Mouse (Mus musculus): ENCODE measurements at regions not wholly inside any gene's neighbourhood (a gene's known extent, or its start where the extent isn't known, plus 50 kb on each side); places are given as distances from the start of the nearest gene placed in this dataset.
A peak's percentile ranks its signal among the peaks of the same experiment; 100 is the strongest.

DNA sequence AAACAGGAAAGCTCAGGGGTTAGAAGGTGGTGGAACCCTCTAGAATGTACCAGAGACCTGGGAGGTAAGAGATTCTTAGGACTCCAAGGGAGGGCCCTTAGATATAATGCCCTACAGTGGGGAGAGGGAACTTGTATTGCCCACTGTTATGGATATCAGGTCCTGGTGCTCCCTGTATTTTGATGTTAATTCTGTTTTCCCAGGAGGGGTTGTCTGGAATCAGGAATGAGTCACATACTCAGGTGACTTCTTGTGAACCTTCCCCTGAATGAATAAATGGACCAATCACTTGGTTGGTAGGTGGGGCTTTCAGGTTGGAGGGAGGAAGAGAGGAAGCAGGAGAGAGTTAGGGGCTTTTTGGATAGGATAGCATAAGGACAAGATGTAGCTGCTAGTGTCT lies 533.8 kb upstream of the Htr2c start:
- DNase-seq (ENCODE audit: low spot score in 2 of 2): no peak

DNA sequence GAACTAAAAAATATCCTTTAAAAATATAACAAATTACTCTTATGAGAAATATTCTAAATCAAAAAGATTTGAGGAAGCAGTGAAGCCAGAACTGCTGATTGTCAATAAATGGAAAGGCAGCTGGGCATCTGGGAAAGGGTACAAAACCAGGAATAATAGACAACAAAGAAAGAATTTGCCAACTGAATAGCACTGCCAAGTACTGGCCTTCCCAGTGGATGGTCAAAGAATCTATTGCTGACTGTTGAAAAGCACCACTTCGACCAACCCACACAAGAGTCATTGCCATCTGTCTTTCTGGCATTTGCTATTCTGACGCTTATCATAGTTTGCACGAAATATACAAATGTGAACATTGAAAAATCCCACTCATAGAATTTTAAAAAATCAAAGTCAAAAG lies 502.4 kb upstream of the Htr2c start:
- peak; percentile 2 to 10 for DNase-seq (ENCODE audit: low spot score in 2 of 2)

DNA sequence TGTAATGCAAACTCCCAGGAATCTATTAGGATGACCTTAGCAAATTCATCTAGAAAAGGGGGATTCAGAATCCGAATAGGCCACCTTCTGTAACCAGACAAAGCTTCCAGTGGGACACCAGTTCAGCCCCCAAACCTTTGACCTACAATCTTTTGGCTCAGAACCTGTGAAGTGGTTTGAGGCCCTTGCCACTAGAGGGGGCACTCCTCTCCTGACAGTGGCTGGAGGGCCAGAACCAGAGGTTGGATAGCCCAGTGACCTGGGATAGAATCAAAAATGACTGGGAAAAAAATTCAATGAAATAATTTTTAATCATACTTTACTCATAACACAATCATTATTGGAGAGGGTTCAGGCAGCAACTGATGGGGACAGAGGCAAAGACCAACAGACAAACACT lies 484.7 kb upstream of the Htr2c start:
- no peak for DNase-seq (ENCODE audit: low spot score in 2 of 2)

DNA sequence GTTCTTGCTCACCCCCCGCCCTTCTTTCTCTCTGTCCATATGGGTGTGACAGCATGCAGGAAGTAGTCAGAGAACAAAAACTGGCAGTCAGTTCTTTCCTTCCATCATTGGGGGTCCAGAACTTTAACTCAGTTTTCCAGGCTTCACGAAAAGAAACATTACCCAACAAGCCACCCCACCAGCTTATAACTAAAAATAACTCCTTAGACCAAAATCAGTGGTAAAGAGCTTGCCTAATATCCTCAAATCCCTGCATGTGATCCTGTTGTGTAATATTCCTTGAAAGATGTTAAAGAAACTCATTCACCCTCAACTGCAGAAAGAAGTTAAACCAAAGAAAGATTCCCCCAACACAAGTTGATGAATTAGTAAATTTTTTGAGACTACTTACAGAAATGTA lies 449.8 kb upstream of the Htr2c start:
- no peak for DNase-seq (ENCODE audit: low spot score in 2 of 2)

DNA sequence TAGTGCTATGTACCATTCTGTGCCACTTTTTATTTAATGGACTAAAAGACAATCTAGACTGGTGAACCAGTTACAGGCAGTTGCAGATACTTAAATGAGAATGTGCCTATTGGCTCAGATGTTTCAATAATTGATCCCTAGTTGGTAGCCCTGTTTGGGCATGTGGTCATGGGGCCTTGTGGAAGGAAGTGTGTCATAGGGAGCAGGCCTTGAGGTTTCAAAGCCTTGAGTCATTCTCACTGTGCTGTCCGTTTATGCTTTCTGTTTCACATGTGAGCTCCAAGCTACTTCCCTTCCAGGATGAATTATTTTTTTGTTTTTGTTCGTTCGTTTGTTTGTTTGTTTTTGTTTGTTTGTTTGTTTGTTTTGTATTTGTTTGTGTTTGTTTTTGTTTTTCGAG lies 449.1 kb upstream of the Htr2c start:
- no peak for DNase-seq (ENCODE audit: low spot score in 2 of 2)

DNA sequence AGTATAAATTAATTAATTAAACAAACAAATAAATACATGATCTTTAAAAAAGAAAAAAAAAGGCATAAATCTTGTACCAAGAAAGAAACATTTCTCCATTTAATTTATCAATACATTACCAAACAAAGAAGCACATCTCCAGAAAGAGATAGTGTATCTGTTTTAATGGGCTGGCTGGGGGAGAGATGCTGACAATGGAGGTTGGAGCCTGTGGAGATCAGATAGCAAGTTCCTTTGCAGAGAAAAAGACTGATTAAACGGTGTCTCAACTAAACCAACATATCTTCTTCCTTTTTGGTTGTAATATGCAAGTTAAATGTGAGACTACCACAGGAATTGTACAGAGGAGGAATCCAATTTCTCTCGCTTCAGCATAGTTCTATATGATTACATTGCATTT lies 433.5 kb upstream of the Htr2c start:
- DNase-seq (ENCODE audit: low spot score in 2 of 2): no peak

DNA sequence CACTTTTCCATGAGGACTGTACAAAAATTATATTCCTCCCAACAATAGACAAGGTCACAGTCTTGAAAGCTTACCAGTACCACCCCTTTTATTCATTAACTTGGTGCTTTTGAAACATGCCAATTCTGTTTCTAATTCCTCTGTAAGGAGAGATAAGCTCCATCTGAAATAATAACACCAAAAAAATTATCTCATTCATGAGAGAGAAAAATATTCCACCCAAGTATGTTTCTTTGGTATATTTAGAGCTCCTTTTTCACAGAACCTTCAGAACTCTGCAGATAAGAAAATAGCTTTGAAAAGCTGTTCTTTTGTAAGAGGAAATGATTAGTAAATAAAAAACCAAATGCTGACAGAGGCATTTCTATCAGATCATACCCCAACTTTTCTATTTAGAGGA lies 424.5 kb upstream of the Htr2c start:
- DNase-seq (ENCODE audit: low spot score in 2 of 2): no peak

DNA sequence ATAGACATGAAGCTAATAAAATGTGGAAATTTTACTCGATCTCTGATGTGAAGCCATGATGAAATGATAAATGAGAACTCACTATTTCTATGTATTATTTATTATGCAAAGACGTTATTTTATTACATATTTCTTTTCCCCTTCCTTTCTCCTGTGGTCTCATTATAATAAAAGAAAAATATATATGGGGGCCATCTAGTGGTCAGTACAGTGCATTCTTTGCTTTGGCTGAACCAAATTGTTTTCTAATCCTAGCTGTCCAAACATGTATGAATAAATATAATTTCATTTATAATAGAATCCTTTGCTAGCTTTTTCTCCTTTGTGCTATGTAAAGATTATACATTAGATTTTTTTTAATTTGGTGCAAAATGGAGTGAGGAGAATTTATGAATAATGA lies 403.7 kb upstream of the Htr2c start:
- DNase-seq (ENCODE audit: low spot score in 2 of 2): no peak
